Mouse (Mus musculus): ENCODE results near the gene Ly75. TPM values are rescaled to one million over a fixed set of nuclear protein-coding genes. Genes with fewer than 3 reads are reported as not detected.
A peak's percentile ranks its signal among the peaks of the same experiment; 100 is the strongest.

Ly75 gene
- polyA plus RNA-seq, 1 experiment from 2014 or later: 0.41 TPM

DNA sequence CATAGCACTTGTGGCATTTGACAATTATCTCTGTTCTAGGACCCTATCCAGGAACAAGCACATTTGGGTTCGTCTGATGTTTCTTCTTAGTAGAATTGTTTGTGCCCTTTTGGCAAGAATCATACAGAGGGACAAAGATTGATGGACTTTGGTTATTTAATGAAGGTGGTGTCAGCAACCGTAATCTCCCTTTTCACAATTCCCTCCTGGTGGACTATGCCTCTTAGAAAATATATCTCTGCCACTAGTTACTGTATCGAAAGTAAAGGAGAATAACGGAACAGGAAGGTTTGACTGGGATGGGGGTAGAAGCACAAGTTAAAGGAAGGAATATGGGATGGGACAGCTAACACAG is 98.7 kb downstream of the Ly75 start, which contains the start of gene Cd302:
Gene Cd302 (minus strand): TSS at position 22 of the 355 bp plus-strand sequence.
- no peaks in the 10 kb centered on the region for H3K36me3 ChIP-seq (ENCODE audit: control insufficient read depth, insufficient read depth, low read length)
- 59% methylated on average over 4 of the region's 4 CpGs for WGBS
- H3K27ac ChIP-seq (ENCODE audit: low read depth, low read length): no peak within 1 kb of the TSS
- DNase-seq (ENCODE audit: low spot score) (no peak), ATAC-seq (no peak)
- no peaks in the 10 kb centered on the region for H3K4me1 ChIP-seq (ENCODE audit: control insufficient read depth, insufficient read depth, low read length)
- 0 out of 2 replicates have a peak, but pooled peaks cover 4% of the 10 kb centered on the region for H3K27me3 ChIP-seq (replicated peaks; ENCODE audit: control insufficient read depth, insufficient read depth, low read length)
- H3K9ac ChIP-seq (ENCODE audit: low read length): peak within 1 kb of the TSS; percentile 63
- peak within 1 kb of the TSS; percentile 42 for H3K4me3 ChIP-seq (ENCODE audit: low read depth, low read length)
- H3K4me2 ChIP-seq (ENCODE audit: low read length): peak within 1 kb of the TSS; percentile 77
- no peaks in the 10 kb centered on the region for H3K9me3 ChIP-seq (replicated peaks; ENCODE audit: control insufficient read depth, low read length)

DNA sequence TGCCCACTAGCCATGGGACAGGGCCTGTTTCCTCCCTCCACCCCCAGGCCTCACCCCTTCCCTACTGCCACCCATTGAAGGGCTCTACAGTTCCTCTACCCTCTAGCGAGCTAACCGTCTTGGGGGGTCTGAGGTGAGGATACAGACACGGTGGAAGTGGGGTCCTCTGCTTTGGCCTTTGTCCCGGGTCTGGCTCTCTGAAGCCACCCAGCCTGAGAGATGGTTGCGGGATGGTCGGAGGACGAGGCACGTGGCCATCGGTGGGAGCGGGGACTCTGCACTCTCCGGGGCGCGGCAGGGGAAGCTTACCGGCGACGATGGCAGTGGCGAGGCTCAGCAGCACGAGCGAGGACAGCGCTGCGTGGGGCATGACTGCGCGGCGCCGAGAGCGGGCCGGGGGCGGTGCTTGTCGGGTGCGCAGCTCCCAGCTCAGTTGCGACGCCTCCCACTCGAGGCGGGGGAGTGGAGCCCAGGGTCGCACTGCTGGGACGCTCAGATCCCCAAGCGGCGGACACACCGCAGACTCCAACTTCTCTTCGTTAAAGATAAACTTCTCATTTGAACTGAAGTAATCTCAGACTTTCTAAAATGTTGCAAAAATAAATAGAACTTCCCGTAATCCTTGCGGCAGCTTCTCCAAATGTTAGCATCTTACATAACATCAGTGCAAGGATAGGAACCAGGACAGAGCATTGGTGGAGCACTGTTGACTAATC is 99.2 kb downstream of the Ly75 start:
- ATAC-seq (peak; percentile 89), DNase-seq (ENCODE audit: low spot score) (peak; percentile 63)
- H3K4me1 ChIP-seq (ENCODE audit: control insufficient read depth, insufficient read depth, low read length): no peaks in the 10 kb centered on the region
- no peak overlapping the region for H3K27ac ChIP-seq (ENCODE audit: low read depth, low read length)
- no peaks in the 10 kb centered on the region for H3K36me3 ChIP-seq (ENCODE audit: control insufficient read depth, insufficient read depth, low read length)
- peak overlapping the region; percentile 42 for H3K4me3 ChIP-seq (ENCODE audit: low read depth, low read length)
- peak overlapping the region; percentile 63 for H3K9ac ChIP-seq (ENCODE audit: low read length)
- 2% methylated on average over 42 of the region's 42 CpGs for WGBS
- 0 out of 2 replicates have a peak, but pooled peaks cover 4% of the 10 kb centered on the region for H3K27me3 ChIP-seq (replicated peaks; ENCODE audit: control insufficient read depth, insufficient read depth, low read length)
- H3K9me3 ChIP-seq (replicated peaks; ENCODE audit: control insufficient read depth, low read length): no peaks in the 10 kb centered on the region
- peak overlapping the region; percentile 77 for H3K4me2 ChIP-seq (ENCODE audit: low read length)

DNA sequence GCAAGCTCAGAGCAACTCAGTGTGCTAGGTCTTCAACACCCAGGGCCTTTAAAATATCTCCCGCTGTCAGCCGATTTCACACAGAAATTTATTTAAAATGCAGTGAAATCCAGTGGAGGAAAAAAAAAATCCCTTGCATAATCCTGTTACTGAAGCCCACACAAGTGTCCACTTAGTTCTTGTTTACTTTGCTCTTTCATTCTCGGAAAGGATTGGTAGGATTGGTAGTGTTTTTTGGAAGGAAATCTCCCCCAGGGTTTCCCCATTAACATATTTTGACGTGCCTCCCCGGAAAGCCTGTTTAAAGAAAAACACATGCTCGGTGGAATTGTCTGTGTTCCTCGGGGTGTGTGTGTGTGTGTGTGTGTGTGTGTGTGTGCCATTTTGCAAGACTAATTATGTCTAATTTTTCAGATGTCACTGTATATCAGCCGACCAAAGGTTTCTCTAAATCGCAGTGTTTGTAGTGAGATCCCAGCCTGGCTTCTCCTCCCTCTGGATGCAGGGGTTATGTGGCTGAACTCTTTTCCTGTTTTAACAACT is 99.8 kb downstream of the Ly75 start:
- DNase-seq (ENCODE audit: low spot score) (peak; percentile 17), ATAC-seq (no peak; the same call in 1 of the 2 replicates)
- H3K27ac ChIP-seq (ENCODE audit: low read depth, low read length): no peak overlapping the region
- H3K27me3 ChIP-seq (replicated peaks; ENCODE audit: control insufficient read depth, insufficient read depth, low read length): 0 out of 2 replicates have a peak, but pooled peaks cover 4% of the 10 kb centered on the region
- peak overlapping the region; percentile 42 for H3K4me3 ChIP-seq (ENCODE audit: low read depth, low read length)
- no peaks in the 10 kb centered on the region for H3K4me1 ChIP-seq (ENCODE audit: control insufficient read depth, insufficient read depth, low read length)
- 7% methylated on average over 9 of the region's 9 CpGs for WGBS
- H3K36me3 ChIP-seq (ENCODE audit: control insufficient read depth, insufficient read depth, low read length): no peaks in the 10 kb centered on the region
- H3K4me2 ChIP-seq (ENCODE audit: low read length): peak overlapping the region; percentile 77
- H3K9ac ChIP-seq (ENCODE audit: low read length): peak overlapping the region; percentile 63
- no peaks in the 10 kb centered on the region for H3K9me3 ChIP-seq (replicated peaks; ENCODE audit: control insufficient read depth, low read length)

DNA sequence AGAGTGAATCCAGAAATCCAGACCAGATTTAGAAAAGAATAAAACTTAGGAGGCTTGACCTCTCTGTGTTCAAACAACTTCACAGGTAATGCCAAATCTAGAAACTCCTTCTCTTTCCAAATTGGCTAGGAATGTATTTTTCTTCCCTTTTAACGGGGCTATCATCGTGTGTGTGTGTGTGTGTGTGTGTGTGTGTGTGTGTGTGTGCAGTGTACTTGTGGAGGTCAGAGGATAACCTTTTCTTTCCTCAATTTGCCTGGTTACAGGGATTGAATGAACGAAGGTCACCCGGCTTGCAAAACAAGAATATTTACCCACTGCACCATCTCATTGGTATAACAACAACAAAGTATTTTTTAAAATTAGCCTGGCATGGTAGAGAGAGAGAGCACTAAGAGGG is 100.5 kb downstream of the Ly75 start:
- no peak overlapping the region; the same call in 1 of the 2 replicates for H3K4me2 ChIP-seq (ENCODE audit: low read length)
- DNase-seq (ENCODE audit: low spot score): no peak
- 0 out of 2 replicates have a peak, but pooled peaks cover 4% of the 10 kb centered on the region for H3K27me3 ChIP-seq (replicated peaks; ENCODE audit: control insufficient read depth, insufficient read depth, low read length)
- no peak overlapping the region for H3K27ac ChIP-seq (ENCODE audit: low read depth, low read length)
- WGBS: 80% methylated on average over 4 of the region's 4 CpGs
- no peak for ATAC-seq
- H3K9ac ChIP-seq (ENCODE audit: low read length): no peak overlapping the region
- H3K36me3 ChIP-seq (ENCODE audit: control insufficient read depth, insufficient read depth, low read length): no peaks in the 10 kb centered on the region
- H3K4me3 ChIP-seq (ENCODE audit: low read depth, low read length): no peak overlapping the region
- no peaks in the 10 kb centered on the region for H3K4me1 ChIP-seq (ENCODE audit: control insufficient read depth, insufficient read depth, low read length)
- no peaks in the 10 kb centered on the region for H3K9me3 ChIP-seq (replicated peaks; ENCODE audit: control insufficient read depth, low read length)

DNA sequence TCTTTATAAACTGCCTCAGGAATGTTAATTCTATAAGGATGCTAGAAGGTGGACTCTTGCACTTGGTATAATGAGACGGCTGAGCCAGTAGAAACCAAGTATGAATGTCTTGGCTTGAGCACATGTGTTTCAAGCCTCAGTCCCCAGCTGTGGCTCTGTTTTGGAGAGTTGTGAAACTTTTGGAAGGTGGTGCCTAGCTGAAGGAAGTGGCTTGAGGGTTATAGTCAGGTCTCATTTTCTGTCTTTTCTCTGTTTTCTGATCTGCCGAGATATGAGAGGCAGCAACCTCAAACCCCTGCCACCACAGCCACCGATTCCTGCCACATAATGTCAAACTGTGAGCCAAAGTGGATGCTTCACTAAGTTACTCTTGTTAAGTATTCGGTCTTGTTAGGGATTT is 104.5 kb downstream of the Ly75 start:
- H3K4me3 ChIP-seq (ENCODE audit: low read depth, low read length): no peak overlapping the region
- H3K27ac ChIP-seq (ENCODE audit: low read depth, low read length): no peak overlapping the region
- no peaks in the 10 kb centered on the region for H3K9me3 ChIP-seq (replicated peaks; ENCODE audit: control insufficient read depth, low read length)
- no peak overlapping the region for H3K9ac ChIP-seq (ENCODE audit: low read length)
- 89% methylated on average over 4 of the region's 4 CpGs for WGBS
- H3K36me3 ChIP-seq (ENCODE audit: control insufficient read depth, insufficient read depth, low read length): no peaks in the 10 kb centered on the region
- ATAC-seq (no peak), DNase-seq (ENCODE audit: low spot score) (no peak)
- 0 out of 2 replicates have a peak, but pooled peaks cover 2% of the 10 kb centered on the region for H3K27me3 ChIP-seq (replicated peaks; ENCODE audit: control insufficient read depth, insufficient read depth, low read length)
- H3K4me1 ChIP-seq (ENCODE audit: control insufficient read depth, insufficient read depth, low read length): no peaks in the 10 kb centered on the region
- H3K4me2 ChIP-seq (ENCODE audit: low read length): no peak overlapping the region

DNA sequence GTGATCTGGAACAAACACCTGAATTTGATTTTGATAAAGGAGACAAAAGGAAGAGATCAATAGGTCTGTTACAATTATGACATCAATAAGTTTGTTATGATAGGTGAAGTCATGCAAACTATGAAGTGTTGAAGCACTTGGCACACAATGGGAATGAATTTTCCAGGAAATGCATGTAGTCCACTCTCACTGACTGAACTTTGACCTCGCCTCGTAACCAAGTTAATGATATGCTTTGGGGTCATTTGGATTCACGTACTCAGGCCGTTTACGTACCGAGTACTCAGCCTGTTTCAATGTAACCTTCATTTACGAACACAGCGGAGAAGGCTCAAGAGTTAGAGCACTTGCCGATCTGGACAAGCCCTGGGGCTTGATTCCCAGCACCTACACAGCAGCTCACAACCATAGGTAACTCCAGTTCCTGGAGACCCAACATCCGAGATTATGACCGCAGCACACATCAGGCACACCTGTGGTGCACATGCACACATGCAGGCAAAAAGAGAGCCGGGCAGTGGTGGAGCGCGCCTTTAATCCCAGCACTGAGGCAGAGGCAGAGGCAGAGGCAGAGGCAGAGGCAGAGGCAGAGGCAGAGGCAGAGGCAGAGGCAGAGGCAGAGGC is 113.1 kb downstream of the Ly75 start:
- no peak overlapping the region for H3K9ac ChIP-seq (ENCODE audit: low read length)
- no peaks in the 10 kb centered on the region for H3K4me1 ChIP-seq (ENCODE audit: control insufficient read depth, insufficient read depth, low read length)
- H3K4me2 ChIP-seq (ENCODE audit: low read length): no peak overlapping the region
- H3K36me3 ChIP-seq (ENCODE audit: control insufficient read depth, insufficient read depth, low read length): no peaks in the 10 kb centered on the region
- DNase-seq (ENCODE audit: low spot score) (no peak), ATAC-seq (no peak)
- H3K27me3 ChIP-seq (replicated peaks; ENCODE audit: control insufficient read depth, insufficient read depth, low read length): no peaks in the 10 kb centered on the region
- no peak overlapping the region for H3K27ac ChIP-seq (ENCODE audit: low read depth, low read length)
- 95% methylated on average over 14 of the region's 14 CpGs for WGBS
- no peaks in the 10 kb centered on the region for H3K9me3 ChIP-seq (replicated peaks; ENCODE audit: control insufficient read depth, low read length)
- H3K4me3 ChIP-seq (ENCODE audit: low read depth, low read length): no peak overlapping the region

DNA sequence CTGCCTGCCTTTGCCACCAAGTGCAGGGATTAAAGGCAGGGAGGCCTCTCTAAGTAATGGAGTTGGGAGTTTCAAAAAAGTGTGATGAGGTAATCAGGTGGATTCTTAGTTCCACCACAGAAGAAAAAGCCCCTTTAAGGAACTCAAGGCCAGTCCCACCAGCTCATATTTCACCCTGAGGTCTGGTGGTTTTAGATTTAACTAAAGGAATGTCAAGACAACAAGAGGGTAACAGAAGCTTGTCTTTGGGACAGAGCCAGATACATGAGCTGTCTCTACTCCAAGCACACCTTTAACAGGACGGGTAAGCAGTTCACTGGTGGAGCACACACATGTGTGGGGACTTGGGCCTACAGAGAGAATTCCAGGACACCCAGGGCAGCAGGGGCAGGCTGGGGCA is 115.5 kb downstream of the Ly75 start:
- no peak for ATAC-seq
- WGBS: 54% methylated on average over 1 of the region's 1 CpGs
- no peak for DNase-seq (ENCODE audit: low spot score)

DNA sequence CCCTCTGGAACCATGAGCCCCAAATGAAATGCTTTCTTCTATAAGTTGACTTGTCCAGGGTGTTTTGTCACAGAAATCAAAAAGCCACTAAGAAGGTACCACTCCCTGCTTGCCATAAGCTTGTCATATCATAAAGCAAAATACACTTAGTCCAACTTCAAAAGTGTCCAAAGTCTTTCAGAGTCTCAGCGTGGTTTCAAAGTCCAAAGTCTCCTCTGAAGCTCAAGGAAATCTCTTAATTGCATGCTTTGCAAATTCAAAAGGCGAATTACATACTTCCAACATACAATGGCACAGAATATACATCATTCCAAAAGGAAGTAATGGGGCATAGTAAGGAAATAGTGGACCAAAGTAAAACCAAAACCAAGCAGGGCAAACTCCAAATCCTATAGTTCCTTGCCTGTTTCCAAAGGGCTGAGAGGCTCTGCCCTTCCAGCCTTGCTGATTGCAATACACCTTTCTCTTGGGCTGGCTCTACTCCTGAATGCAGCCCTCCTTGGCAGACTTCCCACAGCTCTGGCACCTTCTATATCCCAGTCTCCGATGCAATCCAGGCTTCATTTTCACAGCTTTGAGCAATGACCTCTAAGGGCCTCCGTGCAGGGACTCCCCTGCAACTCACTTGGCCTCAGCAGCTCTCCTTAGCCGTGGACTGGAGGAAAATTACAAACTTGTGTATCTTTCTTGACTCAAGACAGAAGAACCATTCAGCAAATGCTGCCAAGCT is 122.3 kb downstream of the Ly75 start:
- WGBS: 80% methylated on average over 5 of the region's 5 CpGs
- H3K27ac ChIP-seq (ENCODE audit: low read depth, low read length): no peak overlapping the region

More for the DNA sequence above, 115.5 kb downstream of the Ly75 start:
- no peak overlapping the region for H3K27ac ChIP-seq (ENCODE audit: low read depth, low read length)
- H3K9ac ChIP-seq (ENCODE audit: low read length): no peak overlapping the region
- H3K36me3 ChIP-seq (ENCODE audit: control insufficient read depth, insufficient read depth, low read length): no peaks in the 10 kb centered on the region
- no peaks in the 10 kb centered on the region for H3K4me1 ChIP-seq (ENCODE audit: control insufficient read depth, insufficient read depth, low read length)
- no peak overlapping the region for H3K4me2 ChIP-seq (ENCODE audit: low read length)
- H3K27me3 ChIP-seq (replicated peaks; ENCODE audit: control insufficient read depth, insufficient read depth, low read length): no peaks in the 10 kb centered on the region
- no peak overlapping the region for H3K4me3 ChIP-seq (ENCODE audit: low read depth, low read length)
- H3K9me3 ChIP-seq (replicated peaks; ENCODE audit: control insufficient read depth, low read length): no peaks in the 10 kb centered on the region

More for the DNA sequence above, 122.3 kb downstream of the Ly75 start:
- Histone ChIP-seq H3K9ac (ENCODE audit: low read length) (no peak overlapping the region), H3K4me1 (ENCODE audit: control insufficient read depth, insufficient read depth, low read length) (no peaks in the 10 kb centered on the region), H3K36me3 (ENCODE audit: control insufficient read depth, insufficient read depth, low read length) (no peaks in the 10 kb centered on the region), H3K4me2 (ENCODE audit: low read length) (no peak overlapping the region), H3K9me3 (replicated peaks; ENCODE audit: control insufficient read depth, low read length) (no peaks in the 10 kb centered on the region), H3K27me3 (replicated peaks; ENCODE audit: control insufficient read depth, insufficient read depth, low read length) (no peaks in the 10 kb centered on the region), H3K4me3 (ENCODE audit: low read depth, low read length) (no peak overlapping the region)
- ATAC-seq (no peak), DNase-seq (ENCODE audit: low spot score) (no peak)

All from forebrain, embryonic 14.5 days (tissue).